Mouse (Mus musculus) Patski (cell line): Measurements from ENCODE around the gene Gpatch11. TPM values are rescaled to one million over a fixed set of nuclear protein-coding genes. Genes with fewer than 3 reads are reported as not detected.

Experiments
- ATAC-seq: fragments of 100-300 bp; one replicate; pipeline ENCODE4 v1.8.0; 2021
- CTCF ChIA-PET: fragments of 350-600 bp; sonication (Branson Sonifier 250); formaldehyde crosslinking; loops from one replicate; lab custom pipeline; 2022; ENCODE audit warnings: inconsistent platforms; lab: Charles Lee
- POLR2A ChIA-PET: fragments of 350-600 bp; sonication (Branson Sonifier 250); formaldehyde crosslinking; loops from one replicate; lab custom pipeline; 2022; ENCODE audit warnings: antibody characterized with exemption, inconsistent platforms; lab: Charles Lee
- DNase-seq: peaks from one replicate; pipeline ENCODE4 v3.0.0-alpha.2; 2011; ENCODE audit warnings: low read depth, low spot score
- H3K27me3 ChIP-seq: fragments of 371-371 bp; one replicate; pipeline ENCODE4 v1.5.1; 2021
- CTCF ChIP-seq: fragments of 100-300 bp; IDR thresholded peaks from one replicate; pipeline ENCODE4 v1.5.1; 2021
- in situ Hi-C: fragments of 300-500 bp; cut with MboI; formaldehyde crosslinking; loops from 3 replicates; pipeline ENCODE4 v1.11.1; 2018; ENCODE audit warnings: low pct_unique_long_range_greater_than_20kb, mixed read lengths
- polyA plus RNA-seq: library from polyadenylated mRNA; unstranded; gene quantifications from one replicate; pipeline ENCODE4 v1.2.3, GENCODE M21; 2021

The Gpatch11 gene
- polyA plus RNA-seq, 1 experiment from 2014 or later, result 33.5 TPM

GRCm38 (mm10) chr17:78891020-78891419 is 55.7 kb downstream of the Gpatch11 start:
- no peaks in the 10 kb centered on the region for H3K27me3 ChIP-seq
- no peak for DNase-seq
- in situ Hi-C loops, result no loop called here
- POLR2A ChIA-PET, result interaction anchor here (1.5 kb wide), 1 partner anchor 9 kb away, joined by 4 read pairs; the partner anchor contains the start of gene Eif2ak2
- no peak for ATAC-seq
- CTCF ChIA-PET, result no interaction called here
- no peak for TF ChIP-seq CTCF

GRCm38 (mm10) chr17:78894991-78895390 is 59.6 kb downstream of the Gpatch11 start:
- ChIA-PET CTCF (interaction anchor here (0.9 to 2.2 kb wide), 3 partner anchors 23 to 685 kb away, joined by 3 to 8 read pairs (median 3); no protein-coding TSS in a partner anchor), POLR2A (interaction anchor here (1.0 kb wide), 1 partner anchor 11 kb away, joined by 4 read pairs; no protein-coding TSS in a partner anchor)
- DNase-seq, result no peak
- no peak for ATAC-seq
- in situ Hi-C loops, result no loop called here
- no peak for TF ChIP-seq CTCF
- no peaks in the 10 kb centered on the region for H3K27me3 ChIP-seq

- peak; percentile 54 for ATAC-seq
- POLR2A ChIA-PET, result interaction anchor here (1.0 kb wide), 1 partner anchor 11 kb away, joined by 4 read pairs; no protein-coding TSS in a partner anchor
Observed at GRCm38 (mm10) chr17:78895394-78895793, 60.0 kb downstream of the Gpatch11 start.

More at GRCm38 (mm10) chr17:78895394-78895793, 60.0 kb downstream of the Gpatch11 start:
- H3K27me3 ChIP-seq, result no peaks in the 10 kb centered on the region
- in situ Hi-C loops, result no loop called here
- TF ChIP-seq CTCF, result peak; percentile 74
- CTCF ChIA-PET, result interaction anchor here (0.7 to 2.2 kb wide), 7 partner anchors 9 to 685 kb away, joined by 3 to 8 read pairs (median 3); no protein-coding TSS in a partner anchor
- DNase-seq, result no peak

Other genes starting within 250 kb of the Gpatch11 start
- 21.3 TPM for gene Strn, start 98.4 kb upstream of the Gpatch11 start, polyA plus RNA-seq
- 41.0 TPM for gene Heatr5b, start 203 bp upstream of the Gpatch11 start, polyA plus RNA-seq
- 23.1 TPM for gene Eif2ak2, start 47.0 kb downstream of the Gpatch11 start, polyA plus RNA-seq
- gene Sult6b1, start 71.4 kb downstream of the Gpatch11 start, polyA plus RNA-seq, result 0.87 TPM
- 53.3 TPM for gene Cebpzos, start 80.9 kb downstream of the Gpatch11 start, polyA plus RNA-seq
- gene Cebpz, start 101.5 kb downstream of the Gpatch11 start, polyA plus RNA-seq, result 40.3 TPM
- 49.3 TPM for gene Ndufaf7, start 101.6 kb downstream of the Gpatch11 start, polyA plus RNA-seq
- 46.2 TPM for gene Prkd3, start 185.2 kb downstream of the Gpatch11 start, polyA plus RNA-seq
- gene Qpct, start 216.3 kb downstream of the Gpatch11 start, polyA plus RNA-seq, result 0.50 TPM